Mouse (Mus musculus) ES-E14 (cell line): ENCODE measurements around the gene Tmem108. TPM values are rescaled to one million over a fixed set of nuclear protein-coding genes. Genes with fewer than 3 reads are reported as not detected.

Source experiments
- DNase-seq: peaks from one replicate; pipeline ENCODE4 v3.0.0-alpha.2; 2013; ENCODE audit warnings: low read depth, low spot score
- H3K27ac ChIP-seq: 2 replicates; pipeline ENCODE4 v1.5.1; 2012; ENCODE audit warnings: low read depth, mild to moderate bottlenecking, low read length, moderate library complexity, mixed read lengths; ENCODE audit not compliant: poor library complexity, insufficient read depth, severe bottlenecking
- H3K36me3 ChIP-seq: 2 replicates; pipeline ENCODE4 v1.6.1; 2012; ENCODE audit warnings: mild to moderate bottlenecking, low read length, moderate library complexity, mixed read lengths; ENCODE audit not compliant: control insufficient read depth, poor library complexity, insufficient read depth, severe bottlenecking
- H3K4me1 ChIP-seq, 2 experiments: fragments of 150-350 bp in 1 of 2; sonication (generic) in 1 of 2; 2 replicates each; pipeline ENCODE4 v1.6.1; 2012; ENCODE audit warnings: low read length in 2 of 2, mild to moderate bottlenecking in 1 of 2, mixed read lengths in 1 of 2; ENCODE audit not compliant: control insufficient read depth in 2 of 2, insufficient read depth in 2 of 2, poor library complexity in 1 of 2
- H3K4me3 ChIP-seq, 2 experiments: fragments of 150-350 bp in 1 of 2; sonication (generic) in 1 of 2; 2 replicates each; pipeline ENCODE4 v1.5.1; 2012; ENCODE audit warnings: low read length in 2 of 2, low read depth in 1 of 2, mild to moderate bottlenecking in 1 of 2, mixed read lengths in 1 of 2; ENCODE audit not compliant: insufficient read depth in 1 of 2, poor library complexity in 1 of 2, severe bottlenecking in 1 of 2
- H3K9ac ChIP-seq: 2 replicates; pipeline ENCODE4 v1.6.1; 2012; ENCODE audit warnings: low read depth, mild to moderate bottlenecking, low read length, mixed read lengths; ENCODE audit not compliant: poor library complexity, insufficient read depth, severe bottlenecking
- H3K9me3 ChIP-seq: fragments of 150-350 bp; sonication (generic); 2 replicates; pipeline ENCODE4 v1.6.1; 2012; ENCODE audit warnings: low read depth, mild to moderate bottlenecking, low read length; ENCODE audit not compliant: control insufficient read depth, insufficient read depth
- CHD2 ChIP-seq: IDR thresholded peaks from 2 replicates; pipeline ENCODE4 v1.6.1; 2014; ENCODE audit warnings: mild to moderate bottlenecking, low read depth, low read length, inconsistent platforms
- HCFC1 ChIP-seq: IDR thresholded peaks from 2 replicates; pipeline ENCODE4 v1.6.1; 2012; ENCODE audit warnings: low read length, inconsistent platforms, borderline replicate concordance; ENCODE audit not compliant: insufficient read depth
- MAFK ChIP-seq: IDR thresholded peaks from 2 replicates; pipeline ENCODE4 v1.6.1; 2014; ENCODE audit warnings: mild to moderate bottlenecking, low read depth, low read length, inconsistent platforms; ENCODE audit not compliant: insufficient read depth
- ZC3H11A ChIP-seq: IDR thresholded peaks from 2 replicates; pipeline ENCODE4 v1.6.1; 2012; ENCODE audit warnings: low read depth, mild to moderate bottlenecking, inconsistent platforms, low read length, borderline replicate concordance
- ZNF384 ChIP-seq: IDR thresholded peaks from 2 replicates; pipeline ENCODE4 v1.6.1; 2012; ENCODE audit warnings: low read depth, low read length, inconsistent platforms
- in situ Hi-C, 2 experiments: fragments of 600-800 bp; cut with MboI; formaldehyde crosslinking; loops; one replicate each; pipeline ENCODE4 v1.15.1; 2025; ENCODE audit warnings: low sequenced_read_pairs in 2 of 2, inconsistent platforms in 1 of 2; ENCODE audit not compliant: unreplicated experiment in 2 of 2
- total RNA-seq: library from RNA; depleted of rRNA; stranded (reverse); fragments of 300-350 nt; gene quantifications from 2 replicates; pipeline ENCODE4 v1.2.3, GENCODE M21; 2012

The Tmem108 gene
- total RNA-seq, 1 experiment: 3.1 TPM

DNA sequence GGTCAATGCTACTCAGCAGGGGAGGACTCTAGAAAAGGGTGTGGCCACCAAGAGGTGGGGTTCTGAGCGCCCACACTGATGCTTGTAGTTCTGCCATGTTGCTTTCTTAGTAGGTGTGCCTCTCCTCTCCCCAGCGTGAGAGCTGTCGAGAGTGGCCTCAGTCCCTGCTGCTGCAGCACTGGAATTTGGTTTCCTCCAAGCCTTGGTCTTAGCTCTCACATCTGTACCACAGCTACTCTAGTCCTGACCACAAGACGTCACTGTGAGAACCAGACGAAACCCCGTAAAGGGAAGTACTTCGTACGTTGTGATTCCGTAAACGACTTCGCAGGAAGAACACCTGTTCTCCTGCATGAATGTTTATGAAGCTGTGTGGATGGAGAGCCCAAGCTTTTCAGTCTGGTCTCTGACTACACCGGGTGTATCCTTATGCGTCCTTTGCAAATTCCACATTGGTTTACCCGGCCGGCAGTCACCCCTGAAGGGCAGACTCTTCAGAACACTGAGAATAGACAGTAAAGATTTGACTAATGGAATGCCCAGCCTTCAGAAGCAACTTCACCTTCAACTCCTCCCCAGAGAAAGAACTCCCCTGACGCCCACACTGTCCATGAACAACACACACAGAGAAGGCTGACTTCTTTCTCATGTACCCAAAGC is 53.0 kb downstream of the Tmem108 start:
- no peaks in the 10 kb centered on the region for H3K9me3 ChIP-seq
- H3K4me1 ChIP-seq: 0 out of 4 replicates have a peak, but pooled peaks cover 3 to 4% of the 10 kb centered on the region in 2 experiments
- H3K27ac ChIP-seq: no peak overlapping the region
- DNase-seq: no peak
- no peak overlapping the region for H3K9ac ChIP-seq
- in situ Hi-C loops: no loop called here
- no peaks in the 10 kb centered on the region for H3K36me3 ChIP-seq
- no peak overlapping the region for H3K4me3 ChIP-seq
- TF ChIP-seq ZNF384 (no peak), MAFK (no peak), HCFC1 (no peak), CHD2 (no peak), ZC3H11A (no peak)

DNA sequence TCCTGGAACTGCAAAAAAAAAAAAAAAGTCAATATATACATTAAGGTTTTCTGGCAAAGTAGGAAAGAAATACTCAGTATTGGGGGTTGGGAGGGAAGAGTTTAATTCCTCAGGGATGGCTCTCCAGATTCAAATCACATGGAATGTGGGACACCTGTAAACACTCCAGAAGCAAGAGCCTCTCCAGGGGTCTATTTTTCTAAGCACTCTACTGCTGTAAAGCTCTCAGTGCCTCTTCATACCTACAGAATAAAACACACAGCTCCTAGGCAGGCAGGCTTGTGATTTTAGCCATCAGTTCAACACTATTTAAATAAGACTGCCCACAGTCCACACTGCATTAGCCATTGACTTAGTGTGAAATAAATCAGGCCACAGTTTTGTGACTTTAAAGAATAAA is 53.8 kb downstream of the Tmem108 start:
- no peaks in the 10 kb centered on the region for H3K36me3 ChIP-seq
- no peak overlapping the region for H3K9ac ChIP-seq
- no peak overlapping the region for H3K4me3 ChIP-seq
- H3K4me1 ChIP-seq: 0 out of 4 replicates have a peak, but pooled peaks cover 3 to 4% of the 10 kb centered on the region in 2 experiments
- DNase-seq: no peak
- H3K9me3 ChIP-seq: no peaks in the 10 kb centered on the region
- in situ Hi-C loops: no loop called here
- TF ChIP-seq HCFC1: no peak
- no peak for TF ChIP-seq ZC3H11A
- TF ChIP-seq MAFK: no peak
- no peak for TF ChIP-seq CHD2
- TF ChIP-seq ZNF384: no peak
- H3K27ac ChIP-seq: no peak overlapping the region

DNA sequence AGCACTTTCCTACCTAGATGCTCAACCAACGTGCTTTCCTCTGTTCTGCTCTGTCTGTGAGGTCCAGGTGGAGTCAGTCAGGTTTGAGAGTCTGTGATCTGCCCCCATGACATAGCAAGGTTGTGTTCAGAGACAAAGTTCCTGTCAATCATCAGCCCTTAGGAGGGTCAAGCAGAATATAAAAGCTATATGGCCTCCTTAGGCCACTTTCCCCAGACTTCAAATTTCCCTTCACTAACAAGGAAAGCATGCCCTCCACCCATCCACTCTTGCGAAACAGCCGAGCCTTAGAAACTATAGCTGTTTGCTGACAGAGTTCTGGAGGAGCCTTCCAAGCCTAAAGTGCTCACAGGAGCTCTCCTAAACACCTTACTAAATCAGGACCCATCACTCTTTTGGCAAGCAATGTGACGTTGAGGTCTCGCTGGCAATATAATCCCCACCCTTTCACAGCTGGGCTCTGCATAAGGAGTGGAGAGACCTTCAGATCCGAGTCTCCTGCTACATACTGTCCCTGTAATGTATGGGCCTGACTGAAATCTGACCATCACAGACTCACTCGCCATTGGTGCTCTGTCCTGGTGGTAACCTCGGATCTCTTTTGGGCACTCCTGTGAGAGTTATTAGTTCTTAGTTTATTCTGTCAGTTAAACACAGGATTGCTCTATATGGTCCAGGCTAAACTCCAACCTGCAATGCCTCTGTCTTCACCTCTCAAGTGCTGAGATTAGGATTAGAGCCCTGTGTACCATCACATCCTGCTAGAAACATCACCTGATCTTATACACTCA is 54.4 kb downstream of the Tmem108 start:
- H3K9me3 ChIP-seq: no peaks in the 10 kb centered on the region
- no peaks in the 10 kb centered on the region for H3K36me3 ChIP-seq
- no peak for DNase-seq
- TF ChIP-seq ZC3H11A (no peak), HCFC1 (no peak), MAFK (no peak), ZNF384 (no peak), CHD2 (no peak)
- no peak overlapping the region for H3K27ac ChIP-seq
- H3K4me3 ChIP-seq: no peak overlapping the region
- 0 out of 4 replicates have a peak, but pooled peaks cover 3 to 4% of the 10 kb centered on the region in 2 experiments for H3K4me1 ChIP-seq
- H3K9ac ChIP-seq: no peak overlapping the region
- in situ Hi-C loops: no loop called here

- in situ Hi-C loops: no loop called here
- no peak overlapping the region for H3K4me3 ChIP-seq
- H3K27ac ChIP-seq: no peak overlapping the region
- H3K36me3 ChIP-seq: no peaks in the 10 kb centered on the region
- DNase-seq: no peak
- H3K9ac ChIP-seq: no peak overlapping the region
- no peaks in the 10 kb centered on the region for H3K9me3 ChIP-seq
- no peak for TF ChIP-seq MAFK
- 0 out of 4 replicates have a peak, but pooled peaks cover 4 to 5% of the 10 kb centered on the region in 2 experiments for H3K4me1 ChIP-seq
These were observed 55.9 kb downstream of the Tmem108 start for GRCm38 (mm10) chr9:103705717-103706116.
